Mouse (Mus musculus): Measurements from ENCODE around the gene H3f3a.
A peak's percentile ranks its signal among the peaks of the same experiment; 100 is the strongest.

H3f3a gene

DNA sequence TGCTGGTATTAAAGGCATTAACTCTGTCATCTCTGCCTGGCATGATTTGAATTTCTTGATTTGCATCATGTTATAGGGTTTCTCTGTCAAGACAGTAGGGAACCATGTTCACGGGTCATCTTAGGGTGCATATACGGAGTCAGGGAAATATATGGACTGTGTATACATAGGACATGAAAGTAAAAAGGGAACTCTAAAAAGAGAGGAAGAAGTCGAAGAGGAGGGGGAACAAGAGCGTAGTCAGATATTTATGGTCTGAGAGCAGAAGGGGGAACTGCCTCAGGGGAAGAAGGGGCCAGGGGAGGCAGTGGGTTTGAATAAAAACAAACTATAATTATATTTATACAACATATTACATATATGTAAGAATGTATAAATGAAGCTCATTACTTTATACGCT lies 8.5 kb upstream of the H3f3a start:
- DNase-seq (ENCODE audit: low spot score), result no peak

- no peak for DNase-seq (ENCODE audit: low spot score)
Observed at GRCm38 (mm10) chr1:180821101-180821500, 7.4 kb upstream of the H3f3a start.

DNA sequence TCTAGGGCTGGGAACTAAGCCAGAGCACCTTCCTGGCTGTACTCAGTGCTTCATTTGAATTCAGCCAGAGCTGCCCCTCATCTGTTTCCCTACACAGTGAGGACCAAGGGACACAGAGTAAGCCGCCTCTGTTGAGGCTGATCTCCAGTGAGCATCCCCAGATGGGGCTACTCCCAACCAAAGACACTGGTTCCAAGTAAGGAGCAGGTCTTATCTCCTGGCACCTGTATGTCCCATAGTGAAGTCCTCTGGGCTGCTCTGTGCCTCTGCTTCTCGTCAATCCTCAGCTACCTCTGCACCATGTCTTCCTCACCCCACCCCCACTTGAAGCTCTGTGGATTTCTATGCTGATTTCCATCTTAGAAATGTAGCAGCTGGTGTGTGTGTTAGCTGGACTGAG lies 4.3 kb upstream of the H3f3a start:
- no peak for DNase-seq (ENCODE audit: low spot score)

GRCm38 (mm10) chr1:180815371-180816024 lies 1.8 kb upstream of the H3f3a start:
- DNase-seq (ENCODE audit: low spot score), result no peak

GRCm38 (mm10) chr1:180813409-180813884 lies 296 bp downstream of the H3f3a start:
- peak; percentile 89 for DNase-seq (ENCODE audit: low spot score)

DNA sequence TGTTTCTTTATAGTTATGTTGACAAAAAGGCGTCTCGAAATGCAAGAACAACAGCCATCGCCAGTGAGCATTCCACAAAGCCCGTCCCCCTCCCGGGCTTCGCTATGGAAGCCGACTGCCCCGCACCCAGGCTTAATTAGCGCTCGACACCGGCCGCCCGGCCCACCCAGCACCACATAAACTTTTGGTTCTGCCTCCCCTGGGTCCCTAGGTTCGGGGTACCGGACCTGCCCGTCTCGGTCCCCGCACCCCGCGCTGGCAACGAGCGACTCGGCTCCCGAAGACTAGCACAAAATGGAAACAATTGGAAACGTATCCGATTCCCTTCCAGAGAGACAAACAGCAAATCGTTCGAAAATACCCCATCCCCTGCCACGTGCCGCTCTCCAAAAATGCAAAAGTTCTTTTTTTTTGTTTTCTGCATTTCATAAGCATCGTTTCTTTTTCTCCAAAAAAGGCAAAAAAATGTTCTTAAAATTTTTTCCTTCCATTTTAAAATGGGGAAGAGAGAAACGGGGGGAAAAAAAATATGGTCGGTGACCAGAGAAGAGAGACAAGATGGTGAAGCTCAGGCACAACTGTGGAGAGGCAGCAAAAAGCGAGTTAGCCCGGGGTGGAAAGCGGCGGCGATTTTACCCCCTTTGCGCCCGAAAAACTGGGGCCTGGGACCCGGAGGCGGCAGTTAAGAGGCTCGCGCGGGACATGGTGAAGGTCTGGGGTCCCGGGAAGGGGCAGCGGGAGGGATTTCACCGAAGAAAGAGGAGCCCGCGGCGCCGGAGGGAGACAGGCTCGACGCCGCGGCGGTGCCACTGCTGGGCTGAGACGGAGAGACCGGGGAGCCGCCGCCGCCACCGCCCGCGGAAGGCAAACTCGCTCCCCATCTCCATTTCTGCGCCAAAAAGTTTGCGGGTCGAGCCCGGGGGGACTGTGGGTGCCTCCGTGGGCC lies 1.0 kb downstream of the H3f3a start:
- DNase-seq (ENCODE audit: low spot score), result peak; percentile 49

- DNase-seq (ENCODE audit: low spot score), result no peak
Observed at GRCm38 (mm10) chr1:180811596-180812462, 1.9 kb downstream of the H3f3a start.

DNA sequence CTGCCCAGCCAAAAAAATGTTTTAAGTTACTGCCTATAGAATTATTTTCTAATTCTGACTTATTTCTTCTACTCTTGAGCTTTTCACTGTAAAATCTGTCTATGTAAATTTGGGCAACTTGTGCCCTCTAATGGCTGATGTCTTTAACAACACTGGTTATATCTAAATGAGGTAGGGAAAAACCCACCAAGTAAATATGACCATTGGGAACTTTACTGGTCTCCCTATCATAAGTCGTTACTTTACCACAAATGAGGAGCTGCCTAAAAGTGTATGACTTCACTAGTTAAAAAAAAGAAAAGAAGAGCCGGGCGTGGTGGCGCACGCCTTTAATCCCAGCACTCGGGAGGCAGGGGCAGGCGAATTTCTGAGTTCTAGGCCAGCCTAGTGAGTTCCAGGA lies 2.8 kb downstream of the H3f3a start:
- no peak for DNase-seq (ENCODE audit: low spot score)

GRCm38 (mm10) chr1:180808831-180809230 lies 4.9 kb downstream of the H3f3a start:
- no peak for DNase-seq (ENCODE audit: low spot score)

GRCm38 (mm10) chr1:180803881-180804280 lies 9.9 kb downstream of the H3f3a start:
- DNase-seq (ENCODE audit: low spot score), result no peak

DNA sequence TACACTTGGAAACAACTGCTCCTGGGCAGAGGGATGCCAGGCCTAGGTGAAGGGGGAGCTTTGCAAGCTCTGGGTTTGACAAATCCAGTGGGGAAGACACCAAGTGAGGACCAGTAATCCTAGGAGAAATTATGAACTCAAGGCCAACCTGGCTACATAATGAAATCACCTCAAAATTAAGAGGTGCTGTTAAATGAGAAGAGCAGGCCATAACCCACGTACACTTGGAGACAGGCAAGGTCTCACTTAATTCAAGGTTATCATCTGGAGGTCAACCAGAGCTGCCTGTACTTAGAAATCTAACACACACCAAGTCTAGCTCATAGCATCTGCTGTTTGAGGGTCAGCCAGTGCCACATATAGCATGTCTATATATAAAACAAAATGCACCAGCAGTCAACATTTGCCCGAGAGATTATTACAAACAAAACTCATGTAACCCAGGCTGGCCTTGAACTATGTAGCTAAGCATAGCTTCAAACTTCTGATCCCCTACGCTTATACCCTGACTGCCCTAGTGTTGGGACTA lies 12.2 kb downstream of the H3f3a start:
- no peak for DNase-seq (ENCODE audit: low spot score)

DNA sequence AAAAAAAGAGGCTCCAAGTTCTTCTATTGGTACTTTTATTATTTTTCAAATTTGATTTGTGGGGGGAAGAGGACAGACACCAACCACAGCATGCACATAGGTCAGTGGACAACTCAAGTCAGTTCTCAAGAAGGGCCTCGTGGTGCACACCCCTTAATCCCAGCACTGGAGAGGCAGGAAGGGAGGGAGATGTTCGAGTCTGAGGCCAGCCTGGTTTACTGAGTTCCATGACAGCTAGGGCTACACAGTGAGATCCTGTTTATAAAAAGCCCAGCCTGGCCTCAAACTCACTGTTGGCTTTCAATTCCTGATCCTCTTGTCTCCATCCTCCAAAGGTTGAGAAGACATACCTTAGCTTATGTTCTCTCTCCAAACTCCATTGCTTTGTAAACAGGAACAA lies 12.9 kb downstream of the H3f3a start:
- no peak for DNase-seq (ENCODE audit: low spot score)

DNA sequence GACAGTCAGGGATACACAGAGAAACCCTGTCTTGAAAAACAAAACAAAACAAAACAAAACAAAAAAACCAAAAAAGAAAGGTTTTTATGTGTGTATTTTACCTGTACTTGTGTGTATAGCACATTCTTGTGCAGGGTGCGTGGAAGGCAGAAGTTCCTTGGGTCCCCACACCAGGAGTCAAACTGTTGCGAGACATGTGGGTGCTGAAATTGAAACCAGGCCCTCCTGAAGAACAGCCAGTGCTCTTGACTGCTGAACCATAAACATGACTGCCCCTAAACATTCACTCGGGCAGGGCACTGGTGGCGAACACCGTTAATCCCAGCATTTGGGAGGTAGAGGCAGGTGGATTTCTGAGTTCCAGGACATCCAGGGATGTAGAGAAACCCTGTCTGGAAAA lies 13.7 kb downstream of the H3f3a start:
- DNase-seq (ENCODE audit: low spot score), result no peak

DNA sequence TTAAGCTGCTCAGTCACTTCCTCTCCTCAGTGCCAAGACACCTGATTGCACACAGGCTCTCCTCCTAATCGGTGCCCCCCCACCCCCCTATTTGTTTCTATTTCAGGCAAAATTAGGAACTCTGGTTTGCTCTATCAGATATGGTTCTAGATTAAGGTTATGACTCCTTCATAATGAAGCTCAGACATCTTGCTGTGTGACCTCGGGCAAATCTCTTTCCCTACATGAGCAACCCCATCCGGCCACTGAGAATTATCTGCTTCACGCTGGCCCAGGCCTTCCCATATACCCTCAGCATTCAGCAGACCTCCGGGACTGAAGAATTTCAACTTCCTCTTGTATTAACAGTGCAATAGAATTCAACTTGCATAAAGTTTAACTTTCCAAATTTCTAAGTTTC lies 14.5 kb downstream of the H3f3a start:
- DNase-seq (ENCODE audit: low spot score), result no peak

DNA sequence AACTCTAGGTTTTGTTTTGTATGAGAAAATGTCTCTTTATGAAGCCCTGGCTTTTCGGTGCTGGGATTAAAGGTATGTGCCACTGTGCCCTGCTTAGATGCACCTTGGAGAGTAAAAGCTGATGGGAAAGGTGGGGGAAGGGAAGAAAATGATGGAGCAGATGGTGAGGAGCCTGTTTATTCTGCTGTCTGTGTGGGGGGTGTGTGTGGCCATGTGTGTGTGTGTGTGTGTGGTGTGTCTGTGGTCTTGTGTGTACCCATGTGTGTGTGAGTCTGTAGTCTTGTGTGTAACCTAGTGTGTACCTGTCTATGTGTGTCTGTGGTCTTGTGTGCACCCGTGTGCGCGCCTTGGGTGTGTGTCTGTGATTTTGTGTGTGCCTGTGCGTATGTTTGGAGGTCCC lies 15.1 kb downstream of the H3f3a start:
- no peak for DNase-seq (ENCODE audit: low spot score)

- DNase-seq (ENCODE audit: low spot score), result no peak
Observed at GRCm38 (mm10) chr1:180794170-180794569, 19.6 kb downstream of the H3f3a start.

GRCm38 (mm10) chr1:180793445-180794117 lies 20.2 kb downstream of the H3f3a start:
- DNase-seq (ENCODE audit: low spot score), result no peak

DNA sequence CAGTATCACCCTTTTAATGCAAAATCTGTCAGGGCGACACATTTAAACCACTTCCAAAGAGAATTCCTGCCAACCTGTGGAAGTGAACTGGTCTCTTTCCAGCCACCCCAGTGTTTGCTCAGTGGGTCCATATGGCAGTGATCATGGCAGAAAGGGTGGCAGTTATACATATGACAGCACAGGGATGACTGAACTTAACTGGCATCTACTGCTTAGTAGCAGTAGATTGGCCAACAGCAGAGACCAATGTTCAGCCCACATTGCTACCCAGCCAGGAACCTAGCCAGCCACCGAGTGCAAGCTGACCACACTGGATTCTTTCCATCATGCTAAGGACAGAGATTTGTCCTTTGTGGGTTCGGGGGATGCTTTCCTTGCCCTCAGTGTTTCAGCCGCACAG lies 20.9 kb downstream of the H3f3a start:
- no peak for DNase-seq (ENCODE audit: low spot score)

DNA sequence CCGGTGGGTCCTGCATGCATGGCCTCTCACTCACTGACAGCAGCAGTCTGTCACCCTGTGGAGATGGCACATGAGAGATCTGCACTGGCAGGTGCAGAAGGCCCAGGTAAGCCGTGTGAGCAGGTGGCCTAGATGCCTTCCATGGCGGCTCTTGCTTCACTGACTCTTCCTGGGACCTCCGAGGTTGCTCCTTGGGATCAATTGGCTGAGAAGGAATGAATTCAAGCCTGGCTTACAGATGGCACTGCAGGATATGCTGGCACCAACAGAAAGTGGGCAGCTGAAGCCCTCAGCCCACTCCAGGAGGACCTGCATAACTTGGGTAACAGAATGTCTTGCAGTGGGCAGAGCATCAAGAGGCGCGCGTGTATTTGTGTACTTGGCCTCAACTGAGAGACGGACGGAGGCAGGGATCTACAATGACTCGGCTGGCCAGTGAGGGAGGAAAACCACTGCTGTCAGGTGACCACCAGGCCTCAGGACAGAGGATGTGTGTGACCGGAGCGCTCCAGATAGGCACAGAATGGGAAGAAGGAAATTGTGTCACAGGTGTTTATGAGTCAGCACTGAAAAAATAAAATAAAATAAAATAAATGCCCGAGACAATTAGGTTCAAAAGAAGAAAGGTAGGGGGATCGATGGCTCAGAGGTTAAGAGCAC lies 21.8 kb downstream of the H3f3a start:
- DNase-seq (ENCODE audit: low spot score), result no peak

DNA sequence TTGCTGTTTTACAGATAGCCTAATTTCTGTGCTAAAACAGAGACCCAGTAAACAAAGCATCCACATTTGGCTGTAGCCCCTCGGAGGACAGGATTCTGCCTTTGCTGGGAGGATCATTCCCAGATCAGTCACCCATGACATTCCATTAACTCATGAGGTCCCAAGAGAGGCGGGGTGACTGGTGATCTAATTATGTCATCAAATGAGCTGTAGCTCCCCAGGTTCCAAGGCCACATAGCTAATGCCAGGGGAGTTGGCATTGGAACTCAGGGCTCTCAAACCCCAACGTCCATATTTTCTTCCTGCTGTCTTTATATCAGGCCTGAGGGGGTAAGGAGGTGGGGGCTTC lies 30.2 kb downstream of the H3f3a start:
- DNase-seq (ENCODE audit: low spot score), result no peak

Measured in ovary, postnatal 10 days (tissue).